Mouse (Mus musculus) induced T-regulatory cell, adult 2 months (primary cell): ENCODE results near the gene Scgb1c1.

Experiments used
- DNase-seq: peaks from one replicate; pipeline ENCODE4 v3.0.0-alpha.2; 2012; ENCODE audit warnings: low read depth

Gene Scgb1c1

DNA sequence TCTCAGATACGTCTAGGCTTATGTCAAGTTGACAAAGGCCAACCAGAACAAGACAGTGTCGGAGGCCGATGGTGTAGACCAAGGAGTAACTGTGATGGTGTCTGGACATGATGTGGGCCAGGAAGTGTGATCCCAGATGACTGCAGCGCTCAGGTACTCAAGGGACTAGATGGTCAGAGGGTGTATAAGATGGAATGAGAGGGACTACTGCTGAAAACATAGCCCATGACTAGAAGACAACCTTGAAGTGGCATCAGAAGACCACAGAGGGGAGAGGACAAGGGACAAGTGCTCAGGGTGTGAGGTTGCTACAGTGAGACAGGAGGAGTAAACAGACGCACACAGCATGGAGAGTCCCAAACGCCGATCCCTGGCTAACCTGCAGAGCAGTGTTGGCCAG, 1.5 kb upstream of the Scgb1c1 start:
- no peak for DNase-seq

GRCm38 (mm10) chr7:140845683-140846082, 336 bp downstream of the Scgb1c1 start:
- DNase-seq: no peak

GRCm38 (mm10) chr7:140846676-140847075, 1.3 kb downstream of the Scgb1c1 start:
- DNase-seq: no peak

DNA sequence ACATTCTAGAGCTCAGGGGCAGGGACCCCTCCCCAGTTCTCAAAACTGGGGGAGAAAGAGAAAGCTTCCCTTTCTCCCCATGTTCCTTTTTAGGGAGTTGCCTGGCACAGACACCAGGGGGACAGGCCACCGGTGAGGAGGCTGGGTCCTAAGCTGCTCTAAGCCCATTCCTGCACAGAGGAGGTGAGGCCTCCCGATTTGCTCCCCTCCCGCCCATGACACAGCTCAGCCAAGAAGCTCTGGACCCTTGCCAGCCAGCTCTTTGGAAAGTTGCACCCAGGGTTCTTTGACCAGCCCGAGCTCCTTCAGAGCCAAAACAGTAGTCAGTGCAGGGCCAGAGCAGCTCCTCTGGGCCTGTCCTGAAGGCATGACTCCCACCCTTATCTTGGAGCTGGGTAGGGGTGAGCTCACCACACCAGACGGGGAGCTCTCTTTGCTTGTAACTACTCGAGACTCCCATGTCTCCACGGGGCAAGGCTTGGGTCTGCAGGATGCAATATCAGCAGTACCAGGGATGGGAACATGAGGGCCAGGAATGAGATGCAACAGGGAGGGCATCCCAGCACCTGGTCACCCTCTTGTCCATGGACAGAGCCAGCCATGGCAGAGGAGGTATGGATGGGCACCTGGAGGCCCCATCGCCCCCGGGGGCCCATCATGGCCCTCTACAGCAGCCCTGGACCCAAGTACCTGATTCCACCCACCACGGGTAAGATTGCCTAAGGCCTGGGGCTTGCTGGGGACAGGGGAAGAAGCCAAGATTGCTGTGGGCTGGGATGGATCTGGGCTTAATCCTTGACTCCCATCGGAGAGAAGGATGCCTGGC, 2.6 kb downstream of the Scgb1c1 start, which contains the start of gene Odf3:
Gene Odf3, plus strand, starts transcription at position 51 of the 826 bp plus-strand sequence.
- DNase-seq: no peak

DNA sequence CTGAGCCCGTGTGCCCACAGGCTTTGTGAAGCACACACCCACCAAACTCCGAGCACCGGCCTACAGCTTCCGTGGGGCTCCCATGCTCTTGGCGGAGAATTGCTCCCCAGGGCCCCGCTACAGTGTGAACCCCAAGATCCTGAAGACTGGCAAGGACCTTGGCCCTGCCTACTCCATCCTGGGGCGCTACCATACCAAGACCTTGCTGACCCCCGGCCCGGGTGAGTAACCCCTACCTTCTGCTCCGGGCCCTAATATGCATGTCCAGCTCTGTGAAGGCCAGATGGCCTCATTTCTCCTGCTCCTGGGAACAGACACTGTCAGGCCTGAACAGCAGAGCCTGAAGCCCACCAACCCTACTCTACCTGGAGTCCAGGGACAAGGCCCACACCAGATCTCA, 3.2 kb downstream of the Scgb1c1 start:
- DNase-seq: no peak

- no peak for DNase-seq
Observed at GRCm38 (mm10) chr7:140851916-140852315, 6.6 kb downstream of the Scgb1c1 start.

GRCm38 (mm10) chr7:140853386-140853785, 8.0 kb downstream of the Scgb1c1 start:
- no peak for DNase-seq

DNA sequence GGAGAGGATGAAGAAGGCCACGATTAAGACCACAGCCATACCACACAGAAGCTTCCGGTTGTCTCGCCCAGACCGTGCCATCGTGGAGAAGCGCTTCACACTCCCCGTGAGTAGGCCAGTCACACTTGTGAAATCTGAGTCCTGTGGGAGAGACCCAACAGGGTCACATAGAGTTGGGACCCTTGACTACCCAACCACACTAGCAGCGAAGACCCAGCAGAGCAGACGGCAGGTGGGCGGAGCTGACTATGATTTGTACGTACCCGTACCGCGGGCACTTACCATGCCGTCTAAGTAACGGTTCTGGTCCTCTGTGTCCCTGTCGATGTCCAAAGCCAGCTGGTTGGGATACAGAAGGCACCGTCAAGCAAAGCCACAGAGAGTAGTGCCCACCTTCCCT, 9.1 kb downstream of the Scgb1c1 start:
- DNase-seq: no peak

DNA sequence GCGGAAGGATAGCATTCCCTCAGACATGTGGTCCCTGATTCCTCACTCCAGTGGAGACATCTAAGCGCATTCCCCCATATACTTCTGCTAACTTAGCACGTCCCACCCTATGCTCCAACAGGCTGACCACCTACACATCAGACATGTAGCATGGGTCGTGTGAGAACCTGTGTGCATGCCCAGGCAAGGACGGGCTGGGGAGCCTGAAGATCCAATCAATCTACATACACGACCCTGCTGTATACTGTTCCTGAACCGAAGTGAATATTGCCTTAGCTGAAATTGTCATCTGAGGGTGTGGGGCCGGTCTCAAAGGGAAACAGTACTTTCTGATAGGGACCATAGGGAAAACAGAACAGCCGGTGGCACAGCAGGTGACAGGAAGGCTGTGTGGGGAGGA, 9.8 kb downstream of the Scgb1c1 start:
- no peak for DNase-seq

DNA sequence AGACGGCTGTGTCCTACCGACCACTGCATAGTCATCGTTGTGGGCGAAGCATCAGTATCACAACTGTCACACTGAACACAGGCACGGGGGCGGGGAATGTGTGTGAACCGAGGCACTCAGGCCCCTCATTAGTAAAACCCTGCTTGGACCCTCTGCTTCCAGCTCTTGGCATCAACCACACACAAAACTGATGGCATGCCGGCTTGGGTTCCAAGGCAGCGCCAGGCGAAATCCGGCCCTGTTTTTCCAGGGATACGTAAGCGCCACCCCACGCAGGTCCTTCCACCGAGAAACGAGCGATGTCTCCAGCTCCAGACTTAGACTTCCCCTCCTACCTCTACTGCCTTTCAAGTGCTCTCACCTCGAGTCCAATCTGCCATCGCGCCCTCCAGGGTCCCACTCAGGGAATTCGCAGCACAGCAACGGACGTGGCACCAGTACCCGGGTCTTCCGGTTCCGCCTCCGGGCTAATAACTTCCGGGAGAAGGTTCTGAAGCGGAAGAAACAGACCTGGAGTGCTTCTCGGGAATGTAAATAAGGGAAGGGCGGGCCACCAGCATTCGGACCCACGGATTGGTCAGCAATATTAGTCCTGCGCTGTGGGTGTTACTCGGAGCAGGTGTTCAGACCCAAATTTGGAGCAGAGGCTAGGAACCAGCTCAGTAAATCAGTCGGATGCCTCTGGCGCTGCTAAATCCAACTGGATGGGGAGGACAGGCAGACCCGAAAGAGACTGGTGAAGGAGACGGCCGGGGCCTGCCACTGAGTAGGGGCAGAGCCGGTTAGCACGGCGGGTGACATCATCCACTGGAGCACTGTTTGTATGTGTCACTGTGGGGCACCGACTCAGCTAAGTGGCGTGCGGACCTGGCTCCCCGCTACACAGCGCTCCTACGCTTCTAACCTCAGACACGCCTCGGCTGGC, 10.8 kb downstream of the Scgb1c1 start, which contains the start of gene Gm45785:
Gene Gm45785, minus strand, starts transcription at position 472 of the 925 bp plus-strand sequence.
- DNase-seq: peak; percentile 92

- DNase-seq: peak; percentile 92
Observed at GRCm38 (mm10) chr7:140856785-140857549, 11.6 kb downstream of the Scgb1c1 start, which contains the start of gene Ric8a. Ric8a (plus strand) TSS chr7:140856957.

- DNase-seq: no peak
Observed at GRCm38 (mm10) chr7:140857550-140858505, 12.5 kb downstream of the Scgb1c1 start, which contains the start of gene Bet1l. Bet1l (minus strand) TSS chr7:140857577.

GRCm38 (mm10) chr7:140858746-140859145, 13.4 kb downstream of the Scgb1c1 start:
- no peak for DNase-seq

GRCm38 (mm10) chr7:140859997-140860396, 14.7 kb downstream of the Scgb1c1 start:
- DNase-seq: no peak

DNA sequence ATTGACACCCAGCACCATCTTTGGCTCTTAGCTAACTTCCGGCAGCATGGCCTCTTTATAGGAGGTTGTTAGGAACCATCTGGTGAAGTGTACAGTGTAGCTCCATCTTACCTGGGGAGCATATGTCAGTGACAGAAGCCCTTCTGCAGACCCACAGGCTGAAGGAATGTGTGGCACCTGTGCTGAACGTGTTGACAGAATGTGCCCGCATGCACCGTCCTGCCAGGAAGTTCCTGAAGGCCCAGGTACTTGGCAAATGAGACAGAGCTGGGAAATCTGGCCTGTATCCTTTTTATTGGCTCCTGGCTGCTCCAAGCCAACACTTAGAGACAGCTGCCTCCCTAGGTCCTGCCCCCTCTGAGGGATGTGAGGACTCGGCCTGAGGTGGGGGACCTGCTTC, 15.4 kb downstream of the Scgb1c1 start:
- no peak for DNase-seq

GRCm38 (mm10) chr7:140864761-140865160, 19.4 kb downstream of the Scgb1c1 start:
- DNase-seq: no peak

- no peak for DNase-seq
Observed at GRCm38 (mm10) chr7:140874224-140874623, 28.9 kb downstream of the Scgb1c1 start.

- no peak for DNase-seq
Observed at GRCm38 (mm10) chr7:140877364-140877763, 32.0 kb downstream of the Scgb1c1 start.

GRCm38 (mm10) chr7:140879355-140879754, 34.0 kb downstream of the Scgb1c1 start:
- peak; percentile 14 for DNase-seq

DNA sequence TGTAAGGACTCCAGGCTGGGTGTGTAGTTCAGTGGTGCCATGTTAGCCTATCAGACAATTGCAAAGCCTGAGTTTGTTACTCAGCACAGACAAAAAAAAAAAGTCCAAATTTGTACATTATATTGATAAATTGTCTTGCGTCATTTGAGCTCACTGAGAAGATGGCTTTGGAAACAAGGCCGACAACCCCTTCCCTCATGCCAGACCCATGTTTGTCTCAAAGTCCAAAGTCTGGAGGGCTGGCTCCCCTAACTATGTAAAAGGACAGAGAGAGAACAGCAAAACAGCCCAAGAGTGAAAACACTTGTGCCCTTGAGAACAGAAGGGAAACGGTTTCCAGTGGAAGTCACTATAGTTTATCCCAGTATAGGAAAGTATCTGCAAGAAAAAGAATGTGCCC, 35.1 kb downstream of the Scgb1c1 start:
- DNase-seq: peak; percentile 12
